Mouse (Mus musculus): ENCODE measurements around the gene Olfr1308. TPM values are rescaled to one million over a fixed set of nuclear protein-coding genes. Genes with fewer than 3 reads are reported as not detected.

Gene Olfr1308
- total RNA-seq (2021): not detected
- long read RNA-seq, experiment 1: 0 reads
- long read RNA-seq, experiment 2: 0 reads

- DNase-seq: no peak
Measured at GRCm38 (mm10) chr2:111964844-111965243, at the start of gene Olfr1308. Gene Olfr1308, minus strand, starts transcription at chr2:111964944.

DNA sequence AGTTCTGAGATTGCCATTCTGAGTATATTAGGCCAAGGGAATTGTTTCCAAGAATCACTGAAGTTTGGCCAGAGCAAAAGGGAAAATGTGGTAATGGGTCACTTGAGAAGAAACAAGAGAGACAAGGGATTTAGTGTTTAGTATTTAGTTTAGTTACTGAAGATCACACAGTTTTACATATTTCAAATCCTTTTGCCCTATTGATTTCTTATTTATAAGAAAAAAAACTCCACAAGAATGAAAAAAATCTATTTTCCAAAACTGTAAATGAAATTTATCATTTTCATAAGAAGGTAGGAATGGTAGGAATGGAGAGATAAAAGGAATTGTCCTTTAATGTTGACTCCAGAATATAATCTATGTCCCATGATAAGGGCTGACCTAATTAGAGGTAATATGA, 47.9 kb upstream of the Olfr1308 start, which contains the start of gene Olfr1310:
Gene Olfr1310, minus strand, starts transcription at position 101 of the 400 bp plus-strand sequence.
- DNase-seq: no peak

- DNase-seq: no peak
Measured at GRCm38 (mm10) chr2:111990181-111990580, 25.4 kb upstream of the Olfr1308 start, which contains the start of gene Olfr1309. Gene Olfr1309, minus strand, starts transcription at chr2:111990281.

GRCm38 (mm10) chr2:111949340-111949739, 15.4 kb downstream of the Olfr1308 start, which contains the start of gene Olfr1307:
Gene Olfr1307, minus strand, starts transcription at chr2:111949440.
- DNase-seq: no peak

- no peak for DNase-seq
Measured at GRCm38 (mm10) chr2:111916171-111916570, 48.6 kb downstream of the Olfr1308 start, which contains the start of gene Olfr1306. Gene Olfr1306, minus strand, starts transcription at chr2:111916271.

Other genes with a start within 250 kb of the Olfr1308 start
- not detected for gene Olfr1301, start 213.9 kb downstream of the Olfr1308 start, total RNA-seq (2021)
- not detected for gene Olfr1302, start 187.5 kb downstream of the Olfr1308 start, total RNA-seq (2021)
- gene Olfr1303, start 144.6 kb downstream of the Olfr1308 start, total RNA-seq (2021): not detected
- gene Olfr1305, start 87.8 kb downstream of the Olfr1308 start, total RNA-seq (2021): not detected
- not detected for gene Olfr1306, start 48.7 kb downstream of the Olfr1308 start, total RNA-seq (2021)
- not detected for gene Olfr1307, start 15.5 kb downstream of the Olfr1308 start, total RNA-seq (2021)
- not detected for gene Olfr1309, start 25.3 kb upstream of the Olfr1308 start, total RNA-seq (2021)
- gene Olfr1310, start 47.8 kb upstream of the Olfr1308 start, total RNA-seq (2021): not detected
- gene Olfr1311, start 59.5 kb upstream of the Olfr1308 start, total RNA-seq (2021): not detected
- gene Olfr1312, start 85.3 kb upstream of the Olfr1308 start, total RNA-seq (2021): not detected
- not detected for gene Olfr1313, start 112.9 kb upstream of the Olfr1308 start, total RNA-seq (2021)
- not detected for gene Olfr1314, start 131.8 kb upstream of the Olfr1308 start, total RNA-seq (2021)
- gene Olfr1315-ps1, start 150.5 kb upstream of the Olfr1308 start, total RNA-seq (2021): not detected
- not detected for gene Olfr1316, start 170.0 kb upstream of the Olfr1308 start, total RNA-seq (2021)
- not detected for gene Olfr1317, start 175.4 kb upstream of the Olfr1308 start, total RNA-seq (2021)
- gene Olfr1318, start 189.3 kb upstream of the Olfr1308 start, total RNA-seq (2021): not detected